Mouse (Mus musculus) embryonic facial prominence, embryonic 11.5 days (tissue): ENCODE data around the gene Ikzf3. TPM values are rescaled to one million over a fixed set of nuclear protein-coding genes. Genes with fewer than 3 reads are reported as not detected.

Experiments
- ATAC-seq: fragments of 200-750 bp; cut with Nextera tagmentation; replicated peaks from 2 replicates; pipeline ENCODE4 v1.8.0; 2017; ENCODE audit warnings: low read depth; ENCODE audit not compliant: insufficient number of reproducible peaks, low FRiP score, low TSS enrichment
- DNase-seq: peaks from one replicate; pipeline ENCODE4 v3.0.0-alpha.2; 2015; ENCODE audit warnings: low spot score
- H3K27ac ChIP-seq: fragments of 300-500 bp; sonication (generic); replicated peaks from 2 replicates; pipeline ENCODE4 v1.5.1; 2014; ENCODE audit warnings: mild to moderate bottlenecking, low read depth, low read length, control low read depth
- H3K27me3 ChIP-seq: fragments of 300-500 bp; sonication (generic); 2 replicates; pipeline ENCODE4 v1.6.1; 2014; ENCODE audit warnings: mild to moderate bottlenecking, low read length, moderate library complexity, mixed read lengths; ENCODE audit not compliant: control insufficient read depth, insufficient read depth
- H3K36me3 ChIP-seq: fragments of 300-500 bp; sonication (generic); replicated peaks from 2 replicates; pipeline ENCODE4 v1.6.1; 2014; ENCODE audit warnings: low read depth, mild to moderate bottlenecking, low read length, moderate library complexity, mixed read lengths; ENCODE audit not compliant: control insufficient read depth, insufficient read depth
- H3K4me1 ChIP-seq: fragments of 300-500 bp; sonication (generic); 2 replicates; pipeline ENCODE4 v1.6.1; 2014; ENCODE audit warnings: low read length, mixed read lengths; ENCODE audit not compliant: control insufficient read depth, insufficient read depth
- H3K4me2 ChIP-seq: fragments of 300-500 bp; sonication (generic); 2 replicates; pipeline ENCODE4 v1.6.1; 2014; ENCODE audit warnings: low read depth, mild to moderate bottlenecking, control low read depth, low read length, moderate library complexity
- H3K4me3 ChIP-seq: fragments of 300-500 bp; sonication (generic); 2 replicates; pipeline ENCODE4 v1.5.1; 2014; ENCODE audit warnings: low read depth, low read length, control low read depth
- H3K9ac ChIP-seq: fragments of 300-500 bp; sonication (generic); replicated peaks from 2 replicates; pipeline ENCODE4 v1.6.1; 2014; ENCODE audit warnings: mild to moderate bottlenecking, control low read depth, low read length
- H3K9me3 ChIP-seq: fragments of 300-500 bp; sonication (generic); replicated peaks from 2 replicates; pipeline ENCODE4 v1.6.1; 2016; ENCODE audit warnings: mild to moderate bottlenecking, low read length, inconsistent platforms, mixed read lengths; ENCODE audit not compliant: control insufficient read depth
- WGBS: fragments of 180-500 bp; shearing (Covaris S2); extraction: QIAGEN DNeasy Blood & Tissue Kit; methylation state at CpG from one replicate; pipeline ENCODE4 v1.1.7; 2014; 5-methylcytosine and 5-hydroxymethylcytosine counted together
- polyA plus RNA-seq: library from polyadenylated mRNA; unstranded; fragments of >200 nt; fragmentation: Nextera tagmentation; extraction: Ambion mirVana; gene quantifications from 2 replicates; pipeline ENCODE4 v1.2.1, GENCODE M21; 2014

Ikzf3 gene
- polyA plus RNA-seq, 1 experiment from 2014 or later, result 0.07 TPM

- H3K27me3 ChIP-seq, result peaks cover 14% of the 10 kb centered on the region
- H3K27ac ChIP-seq, result no peak overlapping the region
- WGBS, result 55% methylated on average over 1 of the region's 1 CpGs
- ATAC-seq (no peak), DNase-seq (no peak)
- H3K4me3 ChIP-seq, result no peak overlapping the region
- no peaks in the 10 kb centered on the region; the same call in 1 of the 2 replicates for H3K4me1 ChIP-seq
- no peak overlapping the region for H3K4me2 ChIP-seq
- no peak overlapping the region for H3K9ac ChIP-seq
- H3K36me3 ChIP-seq, result no peaks in the 10 kb centered on the region
- H3K9me3 ChIP-seq, result no peaks in the 10 kb centered on the region
Observed at GRCm38 (mm10) chr11:98445238-98445637, 100.6 kb downstream of the Ikzf3 start.

- Histone ChIP-seq H3K4me2 (no peak overlapping the region), H3K4me3 (no peak overlapping the region), H3K4me1 (no peaks in the 10 kb centered on the region; the same call in 1 of the 2 replicates), H3K36me3 (no peaks in the 10 kb centered on the region), H3K9me3 (no peaks in the 10 kb centered on the region), H3K27me3 (peaks cover 13% of the 10 kb centered on the region), H3K9ac (no peak overlapping the region), H3K27ac (no peak overlapping the region)
- ATAC-seq (no peak), DNase-seq (no peak)
- WGBS, result 94% methylated on average over 1 of the region's 1 CpGs
Observed at GRCm38 (mm10) chr11:98443688-98444087, 102.1 kb downstream of the Ikzf3 start.

- Histone ChIP-seq H3K27ac (peak within 1 kb of the TSS; percentile 1; the same call in 1 of the 2 replicates), H3K36me3 (no peaks in the 10 kb centered on the region; the same call in 1 of the 2 replicates), H3K4me2 (peak within 1 kb of the TSS; percentile 82), H3K9ac (peak within 1 kb of the TSS; percentile 40), H3K9me3 (no peaks in the 10 kb centered on the region), H3K27me3 (no peaks in the 10 kb centered on the region), H3K4me3 (peak within 1 kb of the TSS; percentile 51), H3K4me1 (no peaks in the 10 kb centered on the region; the same call in 1 of the 2 replicates)
- ATAC-seq, result peak; percentile 89
- 4% methylated on average over 43 of the region's 43 CpGs for WGBS
- DNase-seq, result peak; percentile 92
Observed at GRCm38 (mm10) chr11:98438331-98439158, 107.3 kb downstream of the Ikzf3 start, which contains the start of gene Mien1. Gene Mien1 (minus strand): TSS chr11:98438991.

GRCm38 (mm10) chr11:98437441-98437840 is 108.4 kb downstream of the Ikzf3 start:
- ATAC-seq (no peak), DNase-seq (no peak)
- H3K9me3 ChIP-seq, result no peaks in the 10 kb centered on the region
- no peak overlapping the region for H3K9ac ChIP-seq
- 83% methylated on average over 6 of the region's 6 CpGs for WGBS
- H3K4me1 ChIP-seq, result no peaks in the 10 kb centered on the region; the same call in 1 of the 2 replicates
- no peaks in the 10 kb centered on the region for H3K27me3 ChIP-seq
- no peaks in the 10 kb centered on the region; the same call in 1 of the 2 replicates for H3K36me3 ChIP-seq
- H3K27ac ChIP-seq, result no peak overlapping the region
- no peak overlapping the region for H3K4me2 ChIP-seq
- H3K4me3 ChIP-seq, result no peak overlapping the region

- no peaks in the 10 kb centered on the region; the same call in 1 of the 2 replicates for H3K36me3 ChIP-seq
- 89% methylated on average over 9 of the region's 9 CpGs for WGBS
- H3K4me1 ChIP-seq, result no peaks in the 10 kb centered on the region; the same call in 1 of the 2 replicates
- no peak overlapping the region for H3K4me3 ChIP-seq
- H3K9me3 ChIP-seq, result no peaks in the 10 kb centered on the region
- no peaks in the 10 kb centered on the region for H3K27me3 ChIP-seq
- H3K9ac ChIP-seq, result no peak overlapping the region
- ATAC-seq (no peak), DNase-seq (no peak)
- no peak overlapping the region for H3K27ac ChIP-seq
- no peak overlapping the region for H3K4me2 ChIP-seq
Observed at GRCm38 (mm10) chr11:98435723-98436122, 110.1 kb downstream of the Ikzf3 start.

- Histone ChIP-seq H3K27ac (no peak overlapping the region), H3K27me3 (no peaks in the 10 kb centered on the region), H3K4me3 (no peak overlapping the region), H3K4me1 (no peaks in the 10 kb centered on the region), H3K4me2 (no peak overlapping the region), H3K9me3 (no peaks in the 10 kb centered on the region), H3K9ac (no peak overlapping the region), H3K36me3 (no peaks in the 10 kb centered on the region; the same call in 1 of the 2 replicates)
- ATAC-seq, result no peak
- 81% methylated on average over 9 of the region's 9 CpGs for WGBS
- DNase-seq, result no peak
Observed at GRCm38 (mm10) chr11:98431743-98432502, 113.9 kb downstream of the Ikzf3 start.

GRCm38 (mm10) chr11:98428436-98428835 is 117.4 kb downstream of the Ikzf3 start:
- no peaks in the 10 kb centered on the region; the same call in 1 of the 2 replicates for H3K36me3 ChIP-seq
- H3K4me2 ChIP-seq, result no peak overlapping the region
- no peaks in the 10 kb centered on the region for H3K27me3 ChIP-seq
- H3K9ac ChIP-seq, result no peak overlapping the region
- ATAC-seq (no peak), DNase-seq (no peak)
- no peaks in the 10 kb centered on the region for H3K9me3 ChIP-seq
- no peaks in the 10 kb centered on the region for H3K4me1 ChIP-seq
- H3K4me3 ChIP-seq, result no peak overlapping the region
- 91% methylated on average over 5 of the region's 5 CpGs for WGBS
- H3K27ac ChIP-seq, result no peak overlapping the region
